9 mouse cellular contexts compared by ENCODE assay signal in the genomic region with DNA sequence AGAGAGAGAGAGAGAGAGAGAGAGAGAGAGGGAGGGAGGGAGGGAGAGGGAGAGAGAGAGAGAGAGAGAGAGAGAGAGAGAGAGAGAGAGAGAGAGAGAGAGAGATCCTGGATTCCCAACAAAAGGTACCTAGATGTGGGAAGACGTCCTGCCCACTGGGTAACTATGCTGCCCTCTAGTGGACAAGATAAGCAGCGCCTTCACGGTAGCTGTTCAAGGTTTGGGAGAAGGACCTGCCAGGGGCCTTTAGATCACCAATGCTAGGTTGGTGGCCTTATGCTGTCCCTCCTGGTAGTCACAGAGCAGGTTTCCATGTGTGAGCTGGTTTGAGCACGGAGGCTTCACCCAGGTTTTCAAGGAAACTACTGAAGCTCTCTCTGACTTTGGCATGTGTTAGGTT. TPM values are rescaled to one million over a fixed set of nuclear protein-coding genes. Genes with fewer than 3 reads are reported as not detected.
DNase-seq lines count a peak whose midpoint lies in the region; ATAC-seq and TF ChIP-seq lines count a peak whose summit lies in the region.
"Had no signal": no experiment of that assay in that cellular context is flagged by ENCODE, and none has a peak within 500 bp of the region (broad histone marks: within the 10 kb centered on the region; RNA-seq: fewer than 3 reads in every experiment).

No protein-coding gene starts in this region.

- 4% methylated on average over 4 of the region's 4 CpGs for WGBS in heart, postnatal 0 days
- 4% methylated on average over 4 of the region's 4 CpGs for WGBS in heart, embryonic 12.5 days

- H3K4me1 ChIP-seq in heart, postnatal 0 days (ENCODE audit: control insufficient read depth, insufficient read depth): no peaks in the 10 kb centered on the region
- 0 out of 2 replicates have a peak, but pooled peaks cover 8% of the 10 kb centered on the region for H3K4me1 ChIP-seq in heart, embryonic 12.5 days (replicated peaks)
- no peaks in the 10 kb centered on the region for H3K4me1 ChIP-seq in embryonic fibroblast, embryonic 13.5 days (ENCODE audit: control insufficient read depth, insufficient read depth, low read length)
- H3K4me1 ChIP-seq in testis, adult 2 months (ENCODE audit: control insufficient read depth, insufficient read depth, low read length): no peaks in the 10 kb centered on the region; the same call in 1 of the 2 replicates
- H3K4me1 ChIP-seq: lung, embryonic 15.5 days had no signal

- peak; percentile 34 for DNase-seq in heart, postnatal 0 days (ENCODE audit: low spot score)
- peak; percentile 12 to 20 for DNase-seq in CD8-positive naive resting alpha-beta T cell, adult 2 months (ENCODE audit: low read depth in 2 of 2, low spot score in 2 of 2)
- DNase-seq in adrenal gland, postnatal 36 days: peak; percentile 52 to 65
- peak; percentile 20 to 37 for DNase-seq in layer of hippocampus, postnatal 14 days (ENCODE audit: low spot score in 2 of 2)
- peak; percentile 77 for DNase-seq in mesoderm, embryonic 11.5 days (ENCODE audit: low read depth, low spot score)

- no peak for TF ChIP-seq EP300 in heart, postnatal 0 days (IDR thresholded peaks at IDR 0.05; ENCODE audit: low read depth)

- TF ChIP-seq POLR2A in embryonic fibroblast, embryonic 13.5 days (IDR thresholded peaks at IDR 0.05; ENCODE audit: low read depth, low read length): no peak
- TF ChIP-seq POLR2A in testis, adult 2 months (IDR thresholded peaks at IDR 0.05; ENCODE audit: control insufficient read depth, low read depth, low read length): no peak

- H3K9ac ChIP-seq in heart, postnatal 0 days (replicated peaks; ENCODE audit: low read depth, low read length): no peak overlapping the region
- no peak overlapping the region for H3K9ac ChIP-seq in heart, embryonic 12.5 days
- H3K9ac ChIP-seq: lung, embryonic 15.5 days had no signal

- no peak for ATAC-seq in heart, postnatal 0 days (ENCODE audit: insufficient read depth, low read depth)
- ATAC-seq in heart, embryonic 12.5 days (ENCODE audit: insufficient number of reproducible peaks, low FRiP score): no peak

- H3K4me2 ChIP-seq in heart, postnatal 0 days (ENCODE audit: low read depth, low read length): no peak overlapping the region
- H3K4me2 ChIP-seq in heart, embryonic 12.5 days: no peak overlapping the region
- H3K4me2 ChIP-seq: lung, embryonic 15.5 days had no signal

- peaks cover 25% of the 10 kb centered on the region for H3K27me3 ChIP-seq in heart, postnatal 0 days (ENCODE audit: control insufficient read depth, insufficient read depth, low read length)
- peaks cover 54% of the 10 kb centered on the region for H3K27me3 ChIP-seq in heart, embryonic 12.5 days (replicated peaks)
- no peaks in the 10 kb centered on the region; the same call in 1 of the 2 replicates for H3K27me3 ChIP-seq in testis, adult 2 months (ENCODE audit: control insufficient read depth, insufficient read depth, low read length)

- no peaks in the 10 kb centered on the region for H3K36me3 ChIP-seq in heart, postnatal 0 days (replicated peaks; ENCODE audit: control insufficient read depth, insufficient read depth, low read length)
- H3K36me3 ChIP-seq in heart, embryonic 12.5 days: no peaks in the 10 kb centered on the region
- H3K36me3 ChIP-seq in testis, adult 2 months (ENCODE audit: control insufficient read depth, insufficient read depth, low read length): no peaks in the 10 kb centered on the region
- H3K36me3 ChIP-seq: lung, embryonic 15.5 days had no signal

- TF ChIP-seq CTCF in heart, postnatal 0 days (IDR thresholded peaks at IDR 0.05; ENCODE audit: low read depth): peak; percentile 85
- peak; percentile 85; the same call in 1 of the 2 replicates for TF ChIP-seq CTCF in embryonic fibroblast, embryonic 13.5 days (IDR thresholded peaks at IDR 0.05; ENCODE audit: borderline replicate concordance, insufficient read depth, low read length)
- peak; percentile 79; the same call in 1 of the 2 replicates for TF ChIP-seq CTCF in testis, adult 2 months (IDR thresholded peaks at IDR 0.05; ENCODE audit: control insufficient read depth, insufficient read depth, insufficient replicate concordance, low read depth, low read length)

- H3K9me3 ChIP-seq in heart, postnatal 0 days (replicated peaks; ENCODE audit: control insufficient read depth, low read length): no peaks in the 10 kb centered on the region
- H3K9me3 ChIP-seq in heart, embryonic 12.5 days (replicated peaks): no peaks in the 10 kb centered on the region
- H3K9me3 ChIP-seq: lung, embryonic 15.5 days had no signal

- no peak overlapping the region for H3K27ac ChIP-seq in heart, postnatal 0 days (ENCODE audit: low read depth)
- H3K27ac ChIP-seq in heart, embryonic 12.5 days (ENCODE audit: poor library complexity, severe bottlenecking): no peak overlapping the region
- no peak overlapping the region for H3K27ac ChIP-seq in embryonic fibroblast, embryonic 13.5 days (ENCODE audit: insufficient read depth, low read length)
- H3K27ac ChIP-seq in testis, adult 2 months (ENCODE audit: control insufficient read depth, insufficient read depth, low read depth, low read length): no peak overlapping the region
- H3K27ac ChIP-seq: lung, embryonic 15.5 days had no signal

- H3K4me3 ChIP-seq in heart, postnatal 0 days (ENCODE audit: low read depth, low read length): no peak overlapping the region
- H3K4me3 ChIP-seq in heart, embryonic 12.5 days: no peak overlapping the region
- H3K4me3 ChIP-seq in embryonic fibroblast, embryonic 13.5 days (ENCODE audit: insufficient read depth, low read length): no peak overlapping the region
- no peak overlapping the region for H3K4me3 ChIP-seq in testis, adult 2 months (ENCODE audit: control insufficient read depth, low read depth, low read length)
- H3K4me3 ChIP-seq: lung, embryonic 15.5 days had no signal

RNA-seq across cellular contexts. Expression of a gene that starts 39.4 kb away (rescaled TPM):
- 0.15 TPM in 1 of 2 replicates, not detected in the other for total RNA-seq in heart, postnatal 0 days (2014; rRNA removed; ENCODE audit: low replicate concordance)
- 0.12 and 0.25 TPM in 2 replicates for polyA plus RNA-seq in heart, postnatal 0 days (2015; fragmentation: Nextera tagmentation; extraction: Ambion mirVana)
- 0.11 and 0.62 TPM in 2 replicates for polyA plus RNA-seq in heart, embryonic 12.5 days (2016; fragmentation: Nextera tagmentation; extraction: Ambion mirVana)
- total RNA-seq in adrenal gland, postnatal 36 days (2021): under 1 TPM in 1 of 2 experiments, not detected in 1; 0.16 TPM
- polyA plus RNA-seq in embryonic fibroblast, embryonic 13.5 days (2011; ENCODE audit: insufficient read length, low read depth, missing spikeins): not detected in 2 replicates
- 1 to 10 TPM; 4.0 to 4.4 TPM for total RNA-seq in layer of hippocampus, postnatal 14 days (2021)
- 19.9 and 27.8 TPM in 2 replicates for polyA plus RNA-seq in testis, adult 2 months (2012; rRNA removed)

Comparison
In these comparisons a context has a peak if more than half of its experiments do, and no peak if none do; other contexts are left out.
1. DNase-seq: peak in every context shown above with its lines; median percentile 77 in mesoderm, embryonic 11.5 days; 58 in adrenal gland, postnatal 36 days; 34 in heart, postnatal 0 days; 28 in layer of hippocampus, postnatal 14 days; 16 in CD8-positive naive resting alpha-beta T cell, adult 2 months.
2. RNA of a gene that starts 39.4 kb away (polyA plus RNA-seq): 19.9 to 27.8 TPM in testis, adult 2 months; 0.12 to 0.25 TPM in heart, postnatal 0 days, 0.11 to 0.62 TPM in heart, embryonic 12.5 days and not detected in embryonic fibroblast, embryonic 13.5 days; every median in the first group is over 10 times any median in the second.
3. Peak in every context shown above with its lines, with median percentiles within 50 percentile points of each other: CTCF ChIP-seq.